Mouse (Mus musculus): ENCODE results near the gene Cdk2ap1.
A peak's percentile ranks its signal among the peaks of the same experiment; 100 is the strongest.
"Not testable (repeated sequence)": the region's sequence is repeated elsewhere in the genome, so short reads cannot be mapped to it uniquely, and the experiment has no call there.

Cdk2ap1 gene

DNA sequence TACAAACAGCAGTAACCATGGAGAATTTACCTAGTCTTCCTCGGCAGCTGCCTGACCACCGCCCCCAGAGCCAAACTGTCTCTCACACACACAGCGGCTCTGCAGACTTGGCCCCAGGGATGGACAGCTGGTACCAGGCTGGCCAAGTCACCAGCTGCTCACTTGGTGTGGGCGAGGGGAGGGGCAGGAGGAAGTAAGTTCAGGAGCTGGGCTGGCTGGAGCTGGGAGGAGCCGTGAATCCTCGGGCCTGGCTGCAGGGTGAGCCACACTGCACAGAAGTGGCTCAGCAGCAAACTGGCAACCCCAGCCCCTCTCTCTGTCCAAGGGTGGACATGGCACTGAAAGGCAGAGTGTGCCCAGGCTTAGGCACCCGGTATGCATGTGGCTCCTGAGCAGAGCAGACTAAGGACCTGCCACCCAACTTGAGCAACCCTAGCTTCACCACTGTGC lies 11.7 kb downstream of the Cdk2ap1 start:
- peak; percentile 63 to 87 for DNase-seq (ENCODE audit: low spot score in 2 of 2)

DNA sequence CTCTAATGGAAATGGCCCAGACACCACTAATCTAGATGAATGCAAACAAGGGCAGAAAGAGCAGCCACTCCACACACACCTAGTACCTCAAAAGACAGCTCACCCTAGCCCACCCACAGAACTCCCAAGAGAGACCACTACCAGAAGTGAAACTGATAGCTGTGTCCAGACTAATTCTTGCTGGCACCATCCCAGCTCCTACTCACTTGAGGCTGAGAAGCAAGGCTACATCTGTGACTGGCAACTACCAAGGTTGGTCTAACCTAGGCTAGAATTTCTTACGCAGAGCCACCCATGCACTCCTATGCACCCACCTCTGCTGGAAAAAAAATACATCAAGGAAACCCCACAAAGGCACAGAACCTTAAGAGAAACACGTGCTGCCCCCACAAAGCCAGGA lies 12.5 kb downstream of the Cdk2ap1 start:
- DNase-seq (ENCODE audit: low spot score in 2 of 2) = no peak

GRCm38 (mm10) chr5:124349196-124349595 lies 13.7 kb downstream of the Cdk2ap1 start:
- DNase-seq (ENCODE audit: low spot score in 2 of 2) = peak in 1 of 2 experiments; percentile 65

- DNase-seq (ENCODE audit: low spot score in 2 of 2) = no peak
Measured at GRCm38 (mm10) chr5:124342897-124343296, 20.0 kb downstream of the Cdk2ap1 start.

GRCm38 (mm10) chr5:124341753-124342339 lies 21.0 kb downstream of the Cdk2ap1 start:
- DNase-seq (ENCODE audit: low spot score in 2 of 2) = not testable (repeated sequence)

DNA sequence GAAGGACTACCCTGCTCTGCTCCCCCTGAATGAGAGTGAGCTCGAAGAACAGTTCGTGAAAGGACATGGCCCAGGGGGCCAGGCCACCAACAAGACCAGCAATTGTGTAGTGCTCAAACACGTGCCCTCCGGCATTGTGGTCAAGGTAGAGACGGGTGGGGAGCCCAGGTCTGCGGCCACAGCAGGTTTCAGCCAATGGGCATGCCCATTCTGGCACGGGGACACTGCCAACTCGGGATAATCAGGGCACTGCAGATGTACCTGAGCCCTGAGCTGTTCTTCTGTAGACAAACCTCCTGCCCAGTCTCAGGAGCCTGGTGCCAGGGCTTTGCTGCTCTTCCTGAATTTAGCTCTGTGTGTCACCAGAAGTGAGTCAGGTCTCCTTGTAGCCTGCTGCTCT lies 24.1 kb downstream of the Cdk2ap1 start:
- no peak for DNase-seq (ENCODE audit: low spot score in 2 of 2)

DNA sequence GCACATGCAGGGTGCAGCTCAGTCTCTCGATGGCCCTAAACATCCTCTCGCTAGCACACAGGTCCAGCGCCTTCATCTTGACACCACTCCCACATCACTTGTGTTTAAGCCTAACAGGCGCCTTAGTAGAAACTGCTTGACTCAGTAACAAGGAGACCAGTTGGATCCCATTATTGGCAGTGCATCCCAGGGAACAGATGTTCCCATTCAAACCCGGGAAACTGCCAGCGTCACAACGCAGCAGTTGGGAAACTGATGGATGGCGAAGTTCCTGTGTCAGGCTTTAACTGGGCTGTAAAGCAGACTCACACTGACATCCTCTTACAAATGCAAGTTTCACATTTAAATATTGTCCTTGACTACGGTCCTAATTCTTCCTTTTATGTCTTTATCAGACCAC lies 25.0 kb downstream of the Cdk2ap1 start:
- no peak for DNase-seq (ENCODE audit: low spot score in 2 of 2)

DNA sequence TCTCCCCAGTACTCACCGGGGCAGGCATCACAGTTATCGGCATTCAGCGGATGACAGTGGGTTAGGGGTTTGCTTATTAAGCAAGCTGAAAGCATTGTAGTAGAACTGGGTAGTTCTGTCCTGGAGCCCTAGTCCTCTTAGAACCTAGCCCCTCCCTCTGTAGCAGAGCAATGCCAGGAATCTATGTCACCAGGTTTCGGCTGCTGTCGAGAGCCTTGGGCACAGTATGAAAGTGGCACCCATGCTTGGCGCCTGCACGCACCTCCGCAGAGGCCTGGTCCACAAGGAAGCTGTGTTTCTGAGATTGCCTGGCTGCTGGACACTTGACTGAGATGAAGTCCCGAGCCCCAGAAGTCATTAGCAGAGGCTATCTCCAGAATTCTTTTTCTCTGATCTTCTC lies 25.8 kb downstream of the Cdk2ap1 start:
- DNase-seq (ENCODE audit: low spot score in 2 of 2) = no peak

- DNase-seq (ENCODE audit: low spot score in 2 of 2) = peak in 1 of 2 experiments; percentile 66
Measured at GRCm38 (mm10) chr5:124334392-124334791, 28.5 kb downstream of the Cdk2ap1 start.

GRCm38 (mm10) chr5:124330086-124330485 lies 32.8 kb downstream of the Cdk2ap1 start:
- DNase-seq (ENCODE audit: low spot score in 2 of 2) = no peak

DNA sequence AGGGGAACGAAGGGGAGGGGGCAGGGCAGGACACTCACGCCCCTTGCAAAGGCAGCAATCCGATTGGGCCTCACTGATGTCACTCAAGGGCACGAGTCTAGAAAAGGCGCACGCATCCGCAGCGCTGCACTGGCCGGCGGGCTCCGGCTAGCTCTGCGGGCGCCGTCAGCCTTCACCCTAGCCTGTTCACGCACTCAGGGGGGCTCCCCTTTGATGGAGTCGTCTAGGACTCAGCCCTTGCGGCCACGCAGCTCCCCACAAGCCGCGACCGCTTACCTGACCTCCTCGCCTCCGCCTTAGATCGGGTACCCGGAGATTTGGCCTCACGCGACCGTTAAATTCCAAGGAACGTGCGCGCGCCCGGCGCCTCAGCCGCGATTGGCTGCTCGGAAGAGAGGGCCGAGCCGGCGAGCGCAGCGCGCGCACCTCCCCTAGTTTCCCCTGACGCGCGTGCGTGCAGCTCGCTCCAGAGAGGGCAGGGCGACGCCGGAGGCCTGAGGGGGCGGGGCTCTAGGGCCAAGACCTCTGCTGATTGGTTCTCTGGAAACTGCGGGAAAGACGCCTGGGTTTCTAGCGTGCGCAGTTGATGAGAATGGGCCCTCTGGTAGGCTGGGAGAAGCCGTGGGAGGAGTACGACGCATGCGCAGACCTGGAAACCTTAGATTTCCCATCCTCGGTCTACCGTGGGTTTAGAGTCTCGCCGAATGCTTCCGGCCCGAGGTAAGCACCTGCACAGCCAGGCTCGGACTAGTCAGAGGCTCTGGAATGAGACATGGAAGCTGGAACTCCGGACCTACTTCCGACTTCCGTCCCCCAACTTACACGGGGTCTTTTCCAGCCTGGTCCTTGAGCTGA lies 35.1 kb downstream of the Cdk2ap1 start, which contains the start of the genes Mphosph9 and 2810006K23Rik:
TSS of gene Mphosph9 (minus strand) at position 463 of the 855 bp plus-strand sequence.
TSS of gene 2810006K23Rik (plus strand) at position 580 of the 855 bp plus-strand sequence.
- peak; percentile 99 for DNase-seq (ENCODE audit: low spot score in 2 of 2)

DNA sequence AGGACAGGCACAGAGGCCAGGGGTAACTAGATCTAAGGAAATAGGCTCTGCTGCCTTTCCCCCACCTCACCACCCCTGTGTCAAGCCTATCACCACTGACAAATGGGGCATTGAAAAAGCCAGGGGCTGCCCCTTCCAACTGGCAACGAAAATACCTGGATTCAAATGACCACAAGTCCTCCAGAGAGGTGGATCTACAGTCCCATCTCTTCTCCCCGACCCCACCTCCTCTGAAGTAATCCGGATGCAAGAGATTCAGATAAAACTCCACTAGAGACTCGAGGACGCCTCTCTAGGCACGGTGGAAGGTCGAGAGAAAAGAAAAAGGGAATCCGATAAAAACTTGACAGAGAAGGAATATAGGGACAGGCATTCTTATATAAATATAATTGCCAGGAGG lies 36.1 kb downstream of the Cdk2ap1 start:
- DNase-seq (ENCODE audit: low spot score in 2 of 2) = no peak

GRCm38 (mm10) chr5:124317648-124318047 lies 45.2 kb downstream of the Cdk2ap1 start:
- no peak for DNase-seq (ENCODE audit: low spot score in 2 of 2)

- no peak for DNase-seq (ENCODE audit: low spot score in 2 of 2)
Measured at GRCm38 (mm10) chr5:124315941-124316340, 46.9 kb downstream of the Cdk2ap1 start.

DNA sequence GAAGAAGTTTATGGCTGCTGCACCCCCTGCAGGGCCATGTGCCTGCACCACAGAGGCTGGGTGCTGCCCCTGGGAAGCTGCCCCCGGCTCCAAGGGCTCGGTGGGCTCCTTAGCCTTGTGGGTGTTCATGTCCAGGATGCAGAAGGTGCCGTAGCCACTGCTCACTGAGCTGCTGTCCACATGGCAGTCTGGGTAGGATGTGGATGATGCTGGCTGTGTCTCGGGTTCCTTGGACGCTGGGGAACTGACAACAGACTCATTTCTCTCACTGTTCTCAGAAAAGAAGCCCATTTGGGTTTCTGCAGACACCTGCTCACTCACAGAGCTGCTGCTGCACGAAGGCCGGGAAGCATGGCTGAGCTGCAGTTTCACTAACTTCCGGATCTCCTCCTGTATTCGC lies 47.4 kb downstream of the Cdk2ap1 start:
- DNase-seq (ENCODE audit: low spot score in 2 of 2) = no peak

DNA sequence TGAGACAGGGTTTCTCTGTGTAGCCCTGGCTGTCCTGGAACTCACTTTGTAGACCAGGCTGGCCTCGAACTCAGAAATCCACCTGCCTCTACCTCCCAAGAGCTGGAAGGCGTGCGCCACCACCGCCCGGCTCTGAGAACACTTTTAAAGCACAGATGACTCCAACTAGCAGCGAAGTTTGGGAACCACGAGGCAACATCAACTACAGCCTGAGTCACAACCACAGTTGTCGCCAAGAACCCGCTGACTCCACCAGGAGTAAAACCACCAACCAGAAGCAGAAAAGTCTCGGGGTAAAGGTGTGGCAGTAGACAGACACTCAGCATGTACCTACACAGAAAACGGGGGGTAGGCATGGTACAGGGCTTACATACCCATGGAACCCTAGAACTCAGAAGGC lies 52.8 kb downstream of the Cdk2ap1 start:
- DNase-seq (ENCODE audit: low spot score in 2 of 2) = no peak

DNA sequence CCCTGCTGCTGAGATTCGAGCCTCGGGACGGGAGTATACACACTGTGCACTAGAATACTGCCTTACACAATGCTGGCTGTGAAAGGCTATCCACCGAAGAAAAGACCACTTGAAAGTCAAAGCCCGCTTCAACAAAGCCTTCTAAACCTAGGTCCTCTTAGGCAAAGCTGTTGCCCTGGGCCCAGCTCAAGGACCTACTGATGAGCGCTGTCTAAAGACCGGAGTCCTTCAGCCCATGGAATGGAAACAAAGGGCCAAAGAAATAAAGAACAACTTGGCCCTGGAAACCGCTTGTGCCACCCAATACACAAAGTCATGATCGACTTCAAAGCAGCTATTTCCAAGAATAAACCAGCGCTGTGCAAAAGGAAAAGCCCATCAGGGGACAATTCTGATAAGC lies 53.7 kb downstream of the Cdk2ap1 start:
- no peak for DNase-seq (ENCODE audit: low spot score in 2 of 2)

DNA sequence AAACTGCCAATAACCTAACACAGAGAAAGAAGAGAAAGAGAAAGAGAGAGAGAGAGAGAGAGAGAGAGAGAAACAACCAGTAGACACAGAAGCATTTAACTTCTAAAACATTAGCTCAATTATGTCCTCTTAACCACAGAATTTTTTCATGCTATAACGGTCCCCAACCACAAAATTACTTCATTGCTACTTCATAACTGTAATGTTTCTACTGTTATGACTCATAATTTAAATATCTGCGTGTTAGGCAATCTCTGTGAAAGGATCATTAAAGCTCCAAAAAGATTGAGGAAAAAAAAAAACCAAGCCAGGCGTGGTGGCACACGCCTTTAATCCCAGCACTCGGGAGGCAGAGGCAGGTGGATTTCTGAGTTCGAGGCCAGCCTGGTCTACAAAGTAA lies 60.0 kb downstream of the Cdk2ap1 start:
- DNase-seq (ENCODE audit: low spot score in 2 of 2) = not testable (repeated sequence)

- no peak for DNase-seq (ENCODE audit: low spot score in 2 of 2)
Measured at GRCm38 (mm10) chr5:124300132-124300531, 62.8 kb downstream of the Cdk2ap1 start.

DNA sequence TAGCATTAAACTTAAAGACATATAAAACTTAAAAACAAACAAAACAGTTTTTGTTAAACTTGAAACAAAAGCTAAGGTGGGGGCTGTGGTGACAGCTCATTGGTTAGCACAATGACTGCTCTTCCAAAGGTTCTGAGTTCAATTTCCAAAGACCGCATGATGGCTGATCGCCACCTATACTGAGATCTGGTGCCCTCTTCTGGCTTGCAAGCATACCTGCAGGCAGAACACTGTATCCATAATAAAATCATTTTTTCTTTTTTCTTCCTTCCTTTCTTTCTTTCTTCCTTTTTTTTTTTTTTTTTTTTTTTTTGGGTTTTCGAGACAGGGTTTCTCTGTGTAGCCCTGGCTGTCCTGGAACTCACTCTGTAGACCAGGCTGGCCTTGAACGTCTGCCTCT lies 63.6 kb downstream of the Cdk2ap1 start:
- DNase-seq (ENCODE audit: low spot score in 2 of 2) = not testable (repeated sequence)

DNA sequence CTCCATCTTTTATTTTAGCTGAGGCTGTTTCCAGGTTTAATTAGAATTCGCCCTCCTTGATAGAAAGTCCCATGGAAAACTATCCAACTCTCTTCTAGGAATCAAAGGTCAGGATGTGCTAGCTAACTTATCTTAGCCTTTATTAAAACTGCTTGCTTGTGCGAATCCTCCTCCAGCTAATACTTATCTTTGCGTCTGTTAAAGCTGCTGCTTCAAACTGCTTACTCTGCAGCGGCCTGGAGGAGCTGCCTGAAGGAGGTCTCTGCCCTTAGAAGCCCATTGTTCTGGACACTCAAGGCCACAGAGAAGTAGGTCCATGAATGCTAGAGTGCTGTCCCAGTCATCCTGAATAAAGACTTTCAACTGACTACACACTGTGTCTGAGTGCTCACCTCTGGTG lies 66.4 kb downstream of the Cdk2ap1 start:
- DNase-seq (ENCODE audit: low spot score in 2 of 2) = no peak
